Mouse (Mus musculus): ENCODE measurements around the gene Nt5c1a. TPM values are rescaled to one million over a fixed set of nuclear protein-coding genes. Genes with fewer than 3 reads are reported as not detected.

Nt5c1a gene
- total RNA-seq, 2 experiments from 2014 or later = 41.3 to 43.9 TPM

- no peak for DNase-seq (ENCODE audit: low spot score)
Measured at GRCm38 (mm10) chr4:123211453-123211852, 10.1 kb downstream of the Nt5c1a start.

DNA sequence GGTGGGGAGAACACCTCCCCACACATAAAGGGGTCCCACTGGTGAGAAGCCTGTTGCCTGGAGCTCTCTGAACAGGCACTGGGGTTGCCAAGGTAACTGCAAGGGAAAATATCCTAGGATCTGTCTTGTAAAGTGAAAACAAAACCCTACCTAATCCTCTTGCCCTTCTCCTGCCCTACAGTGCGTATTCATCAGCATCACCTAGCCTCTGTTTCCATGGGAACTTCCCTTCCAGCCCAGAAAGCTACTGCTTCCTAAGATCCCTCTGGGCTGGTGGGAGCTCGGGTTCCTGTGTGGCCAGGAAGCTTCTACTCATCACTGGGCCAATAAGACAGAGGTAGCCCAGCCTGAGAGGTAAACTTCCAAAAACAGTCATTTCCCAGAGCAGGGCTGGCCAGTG is 11.0 kb downstream of the Nt5c1a start:
- DNase-seq (ENCODE audit: low spot score) = no peak

GRCm38 (mm10) chr4:123213975-123214374 is 12.7 kb downstream of the Nt5c1a start:
- no peak for DNase-seq (ENCODE audit: low spot score)

GRCm38 (mm10) chr4:123215367-123215766 is 14.1 kb downstream of the Nt5c1a start:
- DNase-seq (ENCODE audit: low spot score) = no peak

- DNase-seq (ENCODE audit: low spot score) = peak; percentile 41
Measured at GRCm38 (mm10) chr4:123216782-123217181, 15.5 kb downstream of the Nt5c1a start.

- DNase-seq (ENCODE audit: low spot score) = peak; percentile 69
Measured at GRCm38 (mm10) chr4:123219720-123220357, 18.5 kb downstream of the Nt5c1a start.

GRCm38 (mm10) chr4:123220637-123221036 is 19.3 kb downstream of the Nt5c1a start:
- DNase-seq (ENCODE audit: low spot score) = no peak

GRCm38 (mm10) chr4:123223309-123223708 is 22.0 kb downstream of the Nt5c1a start:
- DNase-seq (ENCODE audit: low spot score) = no peak

- peak; percentile 70 for DNase-seq (ENCODE audit: low spot score)
Measured at GRCm38 (mm10) chr4:123225718-123226403, 24.6 kb downstream of the Nt5c1a start.

DNA sequence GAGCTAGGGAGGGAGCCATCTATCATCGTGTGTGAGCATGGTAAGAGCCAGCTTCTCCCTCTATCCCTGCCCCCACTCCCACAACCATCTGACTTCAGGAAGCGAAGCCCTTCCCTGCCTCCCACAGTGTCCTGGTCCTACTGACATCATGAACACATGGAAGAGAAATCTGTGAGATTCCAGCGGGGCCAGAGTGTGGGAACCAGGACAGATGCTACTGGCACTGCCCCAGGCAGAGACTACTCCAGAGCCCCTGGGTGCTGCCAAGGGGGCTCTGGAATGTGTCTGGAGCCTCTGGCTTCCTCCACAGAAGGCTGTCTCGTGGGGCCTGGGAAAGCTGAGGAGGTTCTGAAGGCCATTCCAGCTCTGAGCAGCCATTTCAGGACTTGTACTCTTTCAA is 26.4 kb downstream of the Nt5c1a start:
- peak; percentile 62 for DNase-seq (ENCODE audit: low spot score)

- peak; percentile 75 for DNase-seq (ENCODE audit: low spot score)
Measured at GRCm38 (mm10) chr4:123228270-123228669, 27.0 kb downstream of the Nt5c1a start.

- DNase-seq (ENCODE audit: low spot score) = peak; percentile 33
Measured at GRCm38 (mm10) chr4:123229166-123229565, 27.9 kb downstream of the Nt5c1a start.

DNA sequence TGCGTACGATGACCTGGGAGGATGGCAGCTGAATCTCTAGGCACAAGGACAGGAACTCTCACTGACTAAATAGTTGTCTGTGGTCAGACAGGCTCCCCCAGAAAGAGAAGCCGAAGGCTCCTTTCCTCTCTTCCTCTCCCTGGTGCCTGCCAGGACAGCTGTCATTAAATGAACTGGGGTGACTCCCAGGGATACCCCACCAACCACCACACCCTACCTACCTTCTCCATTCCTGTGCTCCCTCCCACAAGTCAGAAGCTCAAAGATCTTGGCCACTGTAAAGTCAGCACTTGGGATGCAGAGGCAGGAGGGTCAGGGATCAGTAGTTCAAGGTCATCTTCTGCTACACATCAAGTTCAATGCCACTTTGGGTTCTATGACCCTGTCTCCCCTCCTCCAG is 31.5 kb downstream of the Nt5c1a start:
- no peak for DNase-seq (ENCODE audit: low spot score)

- peak; percentile 53 for DNase-seq (ENCODE audit: low spot score)
Measured at GRCm38 (mm10) chr4:123233492-123234084, 32.3 kb downstream of the Nt5c1a start, which contains the start of gene Heyl. TSS of gene Heyl (plus strand) at chr4:123233556.

DNA sequence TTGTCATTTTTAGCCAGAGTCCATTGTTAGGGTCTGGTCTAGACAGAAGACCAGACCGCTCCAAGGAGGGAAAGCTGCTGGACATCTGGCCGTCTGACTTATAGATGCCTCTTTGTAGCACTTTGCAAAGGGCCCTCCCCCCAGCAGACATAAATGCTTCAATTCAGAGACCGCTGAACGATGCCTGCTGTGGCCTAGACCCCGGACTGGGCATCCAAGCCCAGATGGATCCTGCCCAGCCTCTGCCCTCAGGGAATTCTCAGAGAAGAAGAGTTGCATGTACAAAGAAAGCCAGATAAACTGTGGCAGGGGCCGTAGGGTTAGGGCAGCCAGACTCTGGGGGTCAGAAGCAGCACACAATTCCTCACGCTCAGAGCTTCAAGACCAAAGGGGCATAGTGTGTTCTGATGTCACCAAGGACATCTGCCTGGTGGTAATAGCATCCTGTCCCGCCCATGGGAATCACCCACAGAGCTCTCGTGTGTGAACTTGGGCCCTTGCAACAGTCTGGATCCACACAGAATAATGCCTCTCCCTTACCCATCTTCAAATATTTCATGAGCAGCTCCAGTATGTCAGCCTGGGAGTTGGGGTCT is 34.6 kb downstream of the Nt5c1a start:
- DNase-seq (ENCODE audit: low spot score) = no peak

- DNase-seq (ENCODE audit: low spot score) = no peak
Measured at GRCm38 (mm10) chr4:123236431-123237031, 35.2 kb downstream of the Nt5c1a start.

GRCm38 (mm10) chr4:123237386-123238266 is 36.3 kb downstream of the Nt5c1a start:
- peak; percentile 62 for DNase-seq (ENCODE audit: low spot score)

DNA sequence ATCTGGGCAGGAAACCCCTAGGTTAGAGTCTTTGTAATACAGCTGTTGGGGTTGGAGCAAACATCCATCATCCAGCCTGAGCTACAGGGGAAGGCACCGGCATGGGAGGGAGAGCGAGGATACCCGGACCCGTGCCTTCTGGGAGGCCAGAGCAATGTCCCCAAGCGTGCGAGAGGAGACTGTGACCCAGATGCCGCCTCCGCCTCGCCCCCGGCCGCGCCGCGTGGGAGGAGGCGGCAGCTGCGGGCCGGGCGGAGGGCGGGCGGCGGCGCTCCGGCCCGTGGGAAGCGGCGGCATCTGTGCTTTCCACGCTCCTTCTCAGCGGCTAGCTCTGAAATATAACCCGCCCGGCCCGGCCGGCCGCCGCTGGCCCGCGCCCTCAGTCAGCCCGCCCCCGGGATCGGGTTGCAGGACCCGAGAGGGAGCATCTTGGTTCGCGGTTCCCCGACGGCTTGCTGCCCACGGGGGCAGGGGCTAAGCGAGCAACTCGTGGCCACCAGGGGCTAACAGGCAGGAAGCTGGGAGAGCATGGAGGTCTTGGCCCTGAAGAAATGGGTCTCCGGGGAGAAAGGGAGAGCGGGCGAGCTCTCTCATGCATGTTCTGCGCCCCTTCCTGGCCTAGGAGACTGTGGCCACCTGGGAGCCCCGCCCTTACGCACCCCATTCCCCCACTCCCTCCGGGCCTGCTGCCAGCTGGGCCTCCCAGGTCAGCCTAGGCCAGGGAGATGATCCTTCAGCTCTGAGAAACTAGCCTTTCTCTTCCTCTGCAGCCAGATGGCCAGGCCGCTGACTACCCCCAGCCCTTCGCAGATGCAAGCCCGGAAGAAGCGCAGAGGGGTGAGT is 38.3 kb downstream of the Nt5c1a start:
- DNase-seq (ENCODE audit: low spot score) = peak; percentile 83

DNA sequence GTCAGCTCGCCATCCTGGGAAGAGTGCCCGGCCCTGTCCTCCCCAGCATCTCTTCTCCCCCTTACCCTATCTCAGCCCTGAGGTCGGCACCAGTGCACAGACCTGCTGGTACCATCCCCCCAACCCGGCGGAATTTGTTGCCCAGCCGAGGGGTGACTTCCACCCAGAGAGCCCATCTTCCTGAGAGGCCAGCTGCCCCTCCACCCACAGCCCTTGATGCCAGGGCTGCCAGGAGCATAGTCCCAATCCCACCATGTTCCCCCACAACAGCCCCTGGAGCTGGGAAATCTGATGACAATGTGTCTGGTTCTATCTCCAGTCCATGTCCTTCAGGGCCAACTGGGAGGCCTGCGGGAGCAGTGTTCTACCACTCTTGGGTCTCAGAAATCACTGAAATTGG is 44.9 kb downstream of the Nt5c1a start:
- no peak for DNase-seq (ENCODE audit: low spot score)

- DNase-seq (ENCODE audit: low spot score) = no peak
Measured at GRCm38 (mm10) chr4:123246651-123247050, 45.3 kb downstream of the Nt5c1a start.

Measured in gastrocnemius, adult 18-20 months (tissue).